Mouse (Mus musculus) c-Kit-positive CD71-negative TER-119-negative erythroid progenitor cells, embryonic 14.5 days (primary cell): ENCODE data around the gene Spata20.

Experiments
- DNase-seq: peaks from one replicate; pipeline ENCODE4 v3.0.0-alpha.2; 2013; ENCODE audit warnings: low read depth

Gene Spata20

DNA sequence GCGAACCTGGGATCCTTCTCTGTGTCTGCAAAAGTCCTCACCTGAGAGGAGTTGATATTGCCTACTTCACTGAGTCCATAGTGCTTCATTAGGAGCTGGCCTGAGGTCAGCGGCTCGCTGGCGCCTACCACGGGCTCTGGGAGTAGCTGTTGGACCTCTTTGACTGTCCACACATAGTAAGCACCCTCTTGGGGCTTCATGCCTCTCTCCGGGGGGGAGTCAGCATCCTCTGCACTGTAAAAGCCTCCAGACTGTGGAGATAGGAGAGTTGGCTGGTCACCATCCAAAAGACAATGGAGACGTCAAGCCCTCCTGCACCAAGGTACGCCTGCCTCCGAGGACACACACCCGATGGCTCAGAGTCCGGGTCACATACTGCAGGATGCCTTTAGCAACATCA lies 3.2 kb downstream of the Spata20 start:
- no peak for DNase-seq

DNA sequence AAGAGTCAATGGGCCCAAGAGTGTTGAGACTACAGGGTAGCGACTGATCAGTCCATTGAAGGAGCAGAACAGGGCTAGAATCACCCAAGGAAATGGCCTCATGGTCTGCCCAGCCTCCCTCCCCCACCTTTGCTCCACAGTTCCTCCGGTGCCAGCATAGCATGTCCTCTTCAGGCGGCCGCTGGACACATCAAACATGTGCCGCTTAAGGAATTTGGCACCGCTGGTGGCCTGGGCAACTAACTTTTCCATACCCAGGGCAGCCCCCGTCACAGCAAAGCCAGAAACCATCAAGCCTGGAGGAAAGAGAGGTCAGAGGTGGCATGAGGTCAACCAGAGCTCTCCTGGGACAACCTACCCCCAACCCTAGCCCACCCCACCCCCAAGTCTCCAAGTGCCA lies 4.0 kb downstream of the Spata20 start:
- DNase-seq: no peak

DNA sequence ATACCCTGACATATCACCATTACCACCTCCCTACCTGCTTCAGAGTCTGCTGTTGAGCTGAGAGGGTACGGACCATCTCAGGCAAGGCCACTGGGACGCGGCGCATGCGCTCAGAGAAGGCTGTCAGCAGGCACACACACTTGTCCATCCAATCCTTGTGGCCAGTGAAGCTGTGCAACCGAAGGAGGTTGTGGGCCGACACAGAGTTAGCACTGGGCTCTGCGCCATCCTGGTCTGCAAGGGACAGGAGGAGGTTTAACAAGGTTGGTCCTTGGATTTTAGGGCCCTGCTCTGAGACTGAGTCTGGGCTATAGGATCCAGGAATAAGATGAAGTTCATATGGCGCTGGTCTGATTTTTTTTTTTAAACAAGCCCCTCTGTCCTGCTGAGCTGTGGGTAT lies 5.6 kb downstream of the Spata20 start:
- DNase-seq: no peak

DNA sequence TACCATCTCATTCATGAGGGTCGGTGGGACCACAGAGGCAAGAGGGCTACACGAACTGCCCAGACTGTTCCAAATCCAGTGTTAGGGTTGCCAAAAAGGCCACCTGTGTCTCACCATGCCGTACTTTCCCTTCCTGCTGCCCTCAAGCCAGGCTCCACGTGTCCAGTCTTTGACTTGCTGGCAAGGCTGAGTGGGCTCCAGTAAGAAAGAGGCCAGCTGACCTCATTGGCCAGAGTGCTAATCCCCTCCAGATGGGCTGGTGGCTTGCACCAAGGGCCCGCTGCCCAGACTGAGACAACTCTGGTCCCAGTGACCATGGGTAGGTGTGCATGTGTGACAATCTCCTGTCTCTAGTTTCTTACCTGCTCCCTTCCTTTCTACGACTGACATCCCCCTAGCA lies 8.3 kb downstream of the Spata20 start:
- no peak for DNase-seq

DNA sequence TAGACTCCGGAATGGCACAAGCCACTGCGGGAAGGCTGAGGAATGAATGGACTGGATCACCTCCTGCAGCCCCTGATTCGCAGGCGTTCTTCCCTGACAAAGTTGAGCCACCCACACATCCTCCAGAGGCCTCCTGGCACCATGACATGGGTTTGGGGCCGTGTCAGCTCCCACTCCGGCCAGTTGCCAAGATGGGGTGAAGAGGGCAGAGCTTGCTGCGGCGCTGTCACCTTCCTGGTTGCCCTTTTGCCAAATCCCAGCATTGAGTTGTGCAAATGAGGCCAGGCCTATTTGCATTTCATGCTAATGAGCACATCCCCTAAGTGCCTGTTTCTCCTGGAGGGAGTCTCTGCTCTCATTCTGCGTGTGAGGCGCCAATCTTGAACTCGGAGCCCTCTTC lies 10.3 kb downstream of the Spata20 start:
- DNase-seq: no peak

DNA sequence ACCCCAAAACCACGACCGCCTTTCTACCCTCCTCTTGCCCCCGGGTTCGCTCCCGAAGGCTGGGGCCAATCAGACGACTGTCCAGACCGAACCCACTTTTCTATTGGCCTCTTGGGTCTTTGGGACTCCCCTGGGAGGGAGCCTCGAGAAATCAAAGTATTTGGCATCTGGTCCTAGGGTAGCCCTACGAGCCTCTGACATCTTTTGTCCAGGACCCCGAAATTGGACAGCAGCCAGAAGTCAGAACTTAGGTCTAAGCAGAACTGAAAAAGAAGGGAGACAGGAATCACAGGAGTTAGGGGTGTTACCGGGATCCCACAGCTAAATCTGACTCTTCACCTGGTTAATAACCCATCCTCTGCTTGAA lies 11.5 kb downstream of the Spata20 start:
- no peak for DNase-seq

DNA sequence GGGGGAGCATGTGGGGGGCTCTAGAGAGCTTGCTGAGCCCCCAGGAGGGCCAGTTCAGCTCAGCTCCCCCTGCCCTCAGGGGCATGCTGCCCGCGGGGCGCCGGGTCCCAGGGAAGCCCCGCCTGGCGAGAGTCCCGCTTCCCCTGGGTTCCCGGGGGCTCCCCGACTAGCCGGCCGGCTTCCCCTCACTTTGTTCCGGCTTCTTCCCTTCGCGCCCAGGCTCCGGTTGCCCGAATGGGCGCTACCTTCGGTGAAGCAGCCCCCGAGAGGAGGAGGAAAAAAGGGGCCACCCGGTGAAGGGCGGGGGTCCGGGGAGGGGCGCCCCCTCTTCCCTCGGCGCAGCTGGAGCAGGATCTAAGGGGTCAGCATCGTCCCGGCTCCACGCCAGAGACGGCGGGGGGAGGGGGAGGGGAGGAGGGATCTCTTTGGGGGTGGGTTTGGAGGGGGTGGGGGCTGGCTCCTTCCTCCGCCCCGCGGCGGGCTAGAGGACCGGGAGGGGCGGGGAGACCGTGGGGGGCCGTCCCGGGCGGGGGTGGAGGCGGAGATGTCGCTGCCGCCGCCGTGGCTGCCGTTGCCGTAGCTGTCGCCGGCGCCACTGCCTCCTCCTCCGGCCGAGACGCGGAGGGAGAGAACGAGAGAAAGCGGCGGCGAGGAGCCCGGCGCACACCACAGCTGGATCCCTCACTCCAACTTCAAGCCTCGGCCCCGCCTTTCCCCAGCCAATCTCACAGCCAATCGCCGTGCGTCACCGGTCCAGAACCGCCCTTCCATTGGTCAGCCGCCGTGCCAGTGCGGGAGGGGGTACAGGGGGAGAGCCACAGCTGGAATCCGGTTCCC lies 12.1 kb downstream of the Spata20 start, which contains the start of gene Cacna1g:
Gene Cacna1g, minus strand, starts transcription at position 492 of the 837 bp plus-strand sequence.
- DNase-seq: peak; percentile 58

DNA sequence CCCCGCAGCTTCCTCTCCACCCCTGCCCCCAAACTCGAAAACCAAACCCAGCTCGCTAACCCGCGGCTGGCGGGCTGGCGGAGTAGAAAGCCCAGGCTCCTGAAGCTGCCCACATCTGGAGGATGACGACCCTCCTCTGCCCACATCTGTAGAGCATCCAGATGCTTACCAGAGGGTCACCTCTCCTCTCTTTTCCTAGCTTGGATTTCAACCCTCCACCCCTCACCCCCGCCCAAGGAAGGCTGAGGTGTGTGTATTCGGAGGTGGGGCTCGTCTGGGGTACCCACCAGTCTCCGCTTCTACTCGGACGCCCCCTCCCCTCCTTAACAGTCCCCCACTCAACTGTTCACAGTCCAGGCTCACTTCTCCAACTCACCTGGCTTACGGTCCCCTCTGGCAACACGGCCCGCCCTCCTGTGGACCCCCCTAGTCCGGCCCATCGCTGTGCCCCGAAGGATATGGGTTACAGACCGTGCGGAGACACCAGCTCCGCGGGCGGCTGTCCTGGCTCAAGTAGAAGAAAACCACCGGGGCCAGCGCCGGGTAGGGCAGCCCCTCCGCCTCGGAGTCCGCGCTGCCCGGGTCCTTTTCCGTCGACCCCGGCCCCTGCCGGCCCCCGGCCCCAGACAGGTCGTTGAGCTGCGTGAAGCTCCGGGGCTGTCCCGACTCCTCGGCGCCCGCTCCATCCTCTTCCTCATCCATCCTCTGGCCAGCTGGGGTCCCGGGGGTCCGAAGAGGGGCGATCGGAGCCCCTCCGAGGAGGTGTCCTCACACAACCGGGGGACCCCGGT lies 12.9 kb downstream of the Spata20 start:
- DNase-seq: no peak

DNA sequence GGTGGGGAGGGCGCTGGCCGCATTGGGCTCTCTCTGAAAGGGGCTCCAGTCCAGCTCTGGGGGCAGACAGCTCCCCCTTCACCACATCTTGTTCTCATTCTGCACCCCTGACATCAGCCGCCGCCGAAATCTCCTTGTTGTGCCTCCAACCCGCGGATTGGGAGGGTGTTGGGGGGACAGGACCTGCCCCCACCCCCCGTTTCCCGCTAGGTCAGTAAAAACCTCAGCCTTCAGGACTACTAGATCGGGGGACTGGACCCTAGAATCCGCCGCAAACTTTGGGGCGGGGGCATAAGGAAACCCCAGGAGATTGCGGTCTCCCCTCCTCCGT lies 13.4 kb downstream of the Spata20 start:
- DNase-seq: no peak

DNA sequence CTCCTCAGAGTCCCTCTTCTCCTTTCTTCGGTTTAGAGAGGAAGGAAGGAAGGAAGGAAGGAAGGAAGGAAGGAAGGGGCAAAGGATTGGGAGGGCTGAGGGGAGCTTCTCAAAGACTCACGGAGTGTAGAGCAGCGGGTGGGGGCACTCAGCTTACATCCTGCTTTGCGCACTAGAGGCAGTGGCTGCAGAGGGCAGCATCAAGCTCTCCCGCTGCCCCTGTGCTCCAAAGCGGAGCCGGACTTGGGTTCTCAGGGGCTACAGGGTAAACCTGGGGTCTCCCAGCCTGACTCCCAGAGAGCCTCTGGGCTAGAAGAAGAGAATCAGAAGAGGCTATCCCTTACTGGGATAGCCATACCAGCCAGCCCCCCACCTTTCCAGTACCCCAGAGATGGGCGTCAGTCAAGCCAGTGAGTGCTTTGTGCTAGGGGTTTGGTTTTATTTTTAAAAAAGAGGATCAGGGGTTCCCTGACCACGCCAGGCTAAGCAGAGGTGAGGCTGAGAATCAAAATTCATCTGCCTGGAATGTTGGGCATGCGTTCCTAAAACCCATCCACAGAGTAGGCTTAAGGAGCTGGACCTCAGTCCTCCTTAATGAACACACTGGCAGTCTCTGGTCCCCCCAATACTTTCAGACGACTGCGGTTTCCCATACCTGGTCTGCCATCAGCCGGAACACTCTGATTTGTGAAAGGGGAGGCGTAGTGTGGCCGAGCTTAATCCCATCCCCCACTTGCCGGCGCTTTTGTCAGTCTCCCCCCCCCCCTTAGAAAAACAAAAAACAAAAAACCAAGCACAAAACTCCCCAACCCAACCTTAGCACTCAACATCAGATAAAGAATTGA lies 14.0 kb downstream of the Spata20 start:
- no peak for DNase-seq

DNA sequence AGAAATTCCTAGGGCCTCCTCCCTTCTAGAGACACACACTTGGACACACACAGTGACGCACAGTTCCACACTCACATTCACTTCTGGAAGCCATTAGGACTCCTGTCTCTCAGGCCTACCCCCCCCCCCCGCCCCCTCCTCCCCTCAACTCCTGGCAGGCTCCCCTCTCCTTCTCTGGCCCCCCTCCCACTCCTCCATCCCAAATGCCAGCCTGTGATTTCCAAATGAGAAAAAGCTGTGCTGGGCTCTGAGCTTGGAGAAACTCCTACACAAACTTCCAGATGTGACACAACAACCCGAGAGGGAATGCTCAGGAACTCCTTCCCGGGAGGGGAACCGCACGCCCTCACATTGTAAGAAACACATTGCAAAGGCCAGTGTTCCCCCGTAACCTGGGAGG lies 15.6 kb downstream of the Spata20 start:
- DNase-seq: no peak

DNA sequence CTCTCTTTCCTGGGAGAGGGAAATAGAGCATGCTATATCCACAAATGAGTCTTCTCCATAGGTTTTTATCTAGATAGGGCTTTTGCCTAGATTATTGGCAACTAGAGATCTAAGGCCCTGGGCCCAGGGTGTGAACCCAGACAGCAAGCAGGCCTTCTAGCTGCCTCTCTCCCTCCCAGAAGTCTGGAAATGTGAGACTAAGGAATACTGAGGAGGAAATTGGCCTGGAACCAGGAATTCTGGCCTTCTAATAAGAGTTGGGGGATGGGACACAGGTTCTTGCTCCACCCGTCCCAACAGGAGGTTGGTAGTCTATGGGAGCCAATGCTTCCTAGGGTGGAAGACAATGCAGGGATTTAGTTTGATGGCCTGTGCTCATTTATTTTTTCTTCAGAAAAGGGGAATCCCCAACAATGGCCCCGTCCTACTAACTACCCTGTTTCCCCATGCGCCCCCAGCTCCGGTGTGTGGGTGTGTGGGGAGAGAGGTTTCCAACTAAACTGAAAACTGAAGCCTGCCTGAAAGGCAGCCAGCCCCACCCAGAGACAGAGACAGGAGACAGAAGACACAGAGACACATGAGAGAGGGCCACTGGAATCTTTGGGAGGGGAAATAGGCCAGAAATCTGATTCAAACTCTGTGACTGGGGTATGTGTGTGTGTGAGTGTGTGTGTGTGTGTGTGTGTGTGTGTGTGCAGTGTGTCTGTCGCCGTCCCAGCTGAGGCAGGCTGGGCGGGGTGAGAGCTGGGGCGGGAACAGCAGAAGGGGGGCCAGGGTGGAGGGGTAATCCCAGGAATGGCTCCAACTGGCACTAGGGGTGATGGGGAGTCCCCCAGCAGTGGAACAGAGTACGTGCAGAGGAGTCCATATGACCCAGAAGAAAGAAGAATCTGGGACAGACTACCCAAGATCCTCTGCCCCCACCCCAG lies 16.6 kb downstream of the Spata20 start:
- no peak for DNase-seq

DNA sequence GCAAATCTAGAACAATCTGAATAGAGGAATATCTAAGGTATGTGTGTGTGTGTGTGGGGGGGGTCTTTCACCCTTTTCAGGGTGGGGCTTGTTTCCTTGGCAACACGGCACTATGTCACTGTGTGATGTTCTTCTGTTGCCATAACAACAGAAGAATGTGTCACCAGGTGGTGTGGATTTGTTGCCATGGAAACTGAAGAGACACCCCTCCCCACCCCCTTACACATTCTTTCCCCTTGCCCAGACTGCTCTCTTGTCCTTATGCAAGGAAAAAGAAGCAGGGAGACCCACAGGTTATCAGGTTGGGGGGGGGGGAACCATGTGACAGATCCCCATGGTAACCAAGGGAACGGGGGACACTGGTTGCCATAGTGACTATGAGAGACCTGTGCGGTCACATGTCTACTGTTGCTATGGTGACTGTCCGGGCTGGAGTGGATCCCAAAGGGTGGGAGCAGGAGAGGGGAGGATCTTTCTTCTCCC lies 17.4 kb downstream of the Spata20 start:
- DNase-seq: no peak

DNA sequence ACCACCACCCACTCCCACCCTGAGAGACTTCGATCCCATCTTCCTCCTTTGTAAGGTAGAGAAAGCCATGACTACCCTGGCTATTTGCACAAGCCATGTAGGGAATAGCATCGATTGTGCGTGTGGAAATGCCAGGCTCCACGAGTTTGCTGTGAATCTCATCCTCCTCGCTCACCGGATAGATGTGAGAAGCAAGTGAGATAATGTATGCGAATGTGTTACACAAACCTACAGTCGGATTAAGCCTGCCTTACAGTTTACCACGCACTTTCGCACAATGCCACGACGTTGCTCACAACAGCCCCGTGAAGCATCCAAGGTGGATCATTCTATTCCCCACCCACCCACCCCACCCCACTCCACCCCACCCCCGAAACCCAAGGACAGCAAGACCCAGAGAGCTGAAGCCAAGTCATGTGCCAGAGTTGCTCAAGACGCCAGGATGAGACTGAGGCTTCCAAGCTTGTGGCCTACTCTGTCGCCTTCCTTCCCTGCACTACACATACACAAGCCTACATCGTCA lies 19.6 kb downstream of the Spata20 start:
- DNase-seq: no peak

DNA sequence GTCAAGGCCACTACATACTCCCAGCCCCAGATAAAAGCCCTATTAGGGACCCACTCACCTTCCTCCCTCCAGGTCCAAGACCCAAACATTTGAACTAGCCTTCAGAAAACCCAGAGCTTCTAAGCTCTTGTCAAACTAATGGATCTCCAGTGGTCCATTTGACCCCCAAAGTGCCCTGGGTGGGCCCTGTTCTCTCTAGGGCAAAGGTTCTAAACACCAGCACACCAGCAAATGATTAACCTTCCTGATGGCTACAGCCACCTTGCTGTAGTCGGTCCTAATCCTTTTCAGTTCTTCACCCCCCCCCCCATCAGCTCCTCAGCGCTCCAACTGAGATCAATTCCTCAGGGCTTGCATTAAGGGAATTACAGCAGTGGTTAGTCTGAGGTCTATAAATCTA lies 21.8 kb downstream of the Spata20 start:
- no peak for DNase-seq

DNA sequence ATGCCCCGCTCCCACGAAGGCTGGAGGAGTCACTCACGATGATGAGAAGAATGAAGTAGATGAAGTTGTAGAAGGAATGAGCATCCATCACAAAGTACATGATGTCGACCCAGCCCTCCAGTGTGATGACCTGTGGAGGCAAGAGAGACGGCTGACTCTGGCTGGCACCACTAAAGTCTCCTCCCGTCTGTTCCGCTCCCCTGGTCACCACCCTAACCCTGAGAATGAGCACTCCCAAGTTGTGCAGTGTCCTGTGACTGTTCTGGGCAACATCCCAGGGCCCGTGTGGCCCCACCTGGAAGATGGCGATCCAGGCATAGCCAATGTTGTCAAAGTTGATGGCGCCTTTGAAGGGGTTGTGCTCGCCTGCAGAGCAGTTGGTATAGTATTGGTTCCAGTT lies 24.1 kb downstream of the Spata20 start:
- no peak for DNase-seq

DNA sequence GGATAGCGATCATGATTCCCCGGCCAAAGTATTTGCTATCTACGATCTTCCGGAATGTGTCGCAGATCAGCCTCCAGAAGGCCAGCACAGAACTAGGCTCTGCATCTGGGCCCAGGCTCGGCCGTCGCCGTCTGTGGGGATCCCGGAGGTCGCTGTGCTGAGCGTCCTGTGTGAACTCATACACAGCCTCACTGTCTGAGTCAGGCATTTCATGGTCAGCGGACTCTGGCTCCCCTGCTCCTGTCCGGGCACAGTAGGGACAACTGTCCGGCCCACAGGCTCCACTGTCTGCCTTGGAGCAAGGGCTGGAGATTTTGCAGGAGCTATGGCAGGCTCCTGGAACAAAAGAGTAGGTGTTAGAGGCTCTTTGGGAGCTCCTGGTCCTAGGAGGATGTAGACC lies 29.0 kb downstream of the Spata20 start:
- no peak for DNase-seq

DNA sequence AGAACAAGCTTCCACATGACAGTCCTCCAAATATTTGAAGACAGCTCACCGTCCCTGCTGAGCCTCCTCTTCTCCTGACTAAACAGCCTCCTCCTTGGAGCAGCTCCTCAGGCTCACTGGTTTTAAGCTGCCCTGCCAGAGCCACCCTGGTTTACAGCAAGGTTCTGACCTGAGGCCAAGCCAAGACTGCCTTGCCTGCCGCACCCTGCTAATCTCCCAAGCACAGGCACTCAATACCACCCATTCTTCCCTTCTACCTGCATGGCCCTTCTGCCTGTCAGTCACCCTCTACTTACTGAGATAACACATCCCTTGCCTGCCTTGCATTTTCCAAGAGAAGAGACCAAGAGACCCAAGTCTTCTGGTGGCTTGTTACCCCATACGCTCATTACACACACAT lies 29.6 kb downstream of the Spata20 start:
- no peak for DNase-seq

DNA sequence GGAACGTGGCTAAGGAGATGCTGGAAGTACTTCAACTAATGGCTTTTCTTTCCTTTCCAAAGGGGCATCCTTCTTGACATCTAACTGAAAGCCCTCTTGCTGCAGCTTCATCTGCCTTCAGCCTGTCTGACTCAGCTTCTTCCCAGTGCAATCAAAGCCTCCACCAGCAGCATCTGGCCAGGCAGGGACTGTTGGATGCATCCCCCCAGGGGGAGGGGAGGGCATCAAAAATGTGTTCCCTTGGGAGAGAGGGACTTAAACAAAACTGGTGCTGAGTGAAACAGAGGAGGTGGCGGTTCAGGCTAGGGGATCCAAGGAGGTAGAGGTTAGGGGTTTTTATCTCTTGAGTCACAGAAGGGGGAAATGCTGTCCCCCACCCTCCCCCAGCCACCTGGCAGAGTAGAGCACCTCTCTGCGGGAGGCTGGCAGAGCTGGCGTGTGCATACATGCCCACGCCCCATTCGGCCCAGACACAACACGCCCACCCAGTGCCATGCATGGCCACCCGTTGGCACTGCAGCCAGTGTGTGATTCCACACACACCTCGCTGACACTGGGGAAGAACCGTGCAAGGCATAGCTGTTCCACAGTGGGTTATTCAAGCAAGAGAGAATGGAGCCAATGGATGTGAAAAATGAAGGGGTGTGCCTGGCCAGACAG lies 30.7 kb downstream of the Spata20 start:
- DNase-seq: no peak

DNA sequence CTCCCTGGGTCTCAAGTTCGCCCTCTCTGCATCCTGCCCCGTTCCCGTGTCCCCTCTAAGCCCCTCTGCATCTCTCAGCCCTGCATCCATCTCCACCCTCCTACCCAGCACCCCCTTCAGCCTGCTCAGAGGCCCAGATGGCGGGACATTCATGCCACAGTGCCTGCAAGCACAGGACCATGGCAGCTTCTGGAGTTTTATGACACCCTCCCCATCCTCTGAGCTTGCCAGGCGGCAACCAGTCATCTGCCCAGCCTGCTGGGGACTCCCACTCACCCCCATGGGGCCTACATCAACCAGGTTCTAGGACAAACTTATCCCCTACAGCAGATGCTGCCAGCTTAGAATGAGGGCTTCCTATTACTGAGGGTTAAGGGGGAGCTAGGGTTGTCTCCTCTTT lies 31.2 kb downstream of the Spata20 start:
- no peak for DNase-seq
